Mouse (Mus musculus) bone marrow, adult 2 months (tissue): ENCODE results near the gene Mob3a.

ENCODE experiments used
- CTCF ChIP-seq: fragments of 200-500 bp; IDR thresholded peaks from 2 replicates; pipeline ENCODE4 v1.5.1; 2011; ENCODE audit warnings: low read length, control low read depth; ENCODE audit not compliant: control insufficient read depth, insufficient read depth
- POLR2A ChIP-seq: fragments of 200-500 bp; IDR thresholded peaks from 2 replicates; pipeline ENCODE4 v1.6.1; 2011; ENCODE audit warnings: low read depth, mild to moderate bottlenecking, control low read depth, low read length, borderline replicate concordance; ENCODE audit not compliant: control insufficient read depth

GRCm38 (mm10) chr10:80736731-80737130, 35.0 kb upstream of the Mob3a start:
- TF ChIP-seq POLR2A (no peak), CTCF (no peak)
